Mouse (Mus musculus): ENCODE measurements around the gene Gm27027. TPM values are rescaled to one million over a fixed set of nuclear protein-coding genes. Genes with fewer than 3 reads are reported as not detected.
A peak's percentile ranks its signal among the peaks of the same experiment; 100 is the strongest.

The Gm27027 gene
- polyA plus RNA-seq (2012; rRNA removed), result not detected in 2 replicates

- 79% methylated on average over 6 of the region's 6 CpGs for WGBS
- H3K27ac ChIP-seq (ENCODE audit: insufficient read depth, low read depth, low read length), result peak within 1 kb of the TSS; percentile 30; the same call in 1 of the 2 replicates
- H3K27me3 ChIP-seq (replicated peaks; ENCODE audit: control insufficient read depth, insufficient read depth, low read length), result no peaks in the 10 kb centered on the region
- DNase-seq, result peak; percentile 27
- H3K4me3 ChIP-seq (ENCODE audit: insufficient read depth, low read depth, low read length), result no peak within 1 kb of the TSS
- TF ChIP-seq POLR2A (IDR thresholded peaks at IDR 0.05; ENCODE audit: low read depth, low read length), result no peak
- H3K4me1 ChIP-seq (ENCODE audit: control insufficient read depth, insufficient read depth, low read length), result peaks cover 2% of the 10 kb centered on the region; the same call in 1 of the 2 replicates
- peaks cover 5% of the 10 kb centered on the region; the same call in 1 of the 2 replicates for H3K36me3 ChIP-seq (ENCODE audit: control insufficient read depth, insufficient read depth, low read length)
Observed at GRCm38 (mm10) chr2:93996254-93996653, at the start of gene Gm27027. Gene Gm27027, minus strand, starts transcription at chr2:93996354.

GRCm38 (mm10) chr2:94045411-94046090 is 49.4 kb upstream of the Gm27027 start:
- Histone ChIP-seq H3K36me3 (ENCODE audit: control insufficient read depth, insufficient read depth, low read length) (no peaks in the 10 kb centered on the region), H3K27ac (ENCODE audit: insufficient read depth, low read depth, low read length) (no peak overlapping the region), H3K4me1 (ENCODE audit: control insufficient read depth, insufficient read depth, low read length) (no peaks in the 10 kb centered on the region; the same call in 1 of the 2 replicates), H3K4me3 (ENCODE audit: insufficient read depth, low read depth, low read length) (no peak overlapping the region), H3K27me3 (replicated peaks; ENCODE audit: control insufficient read depth, insufficient read depth, low read length) (no peaks in the 10 kb centered on the region)
- no peak for TF ChIP-seq CTCF (conservative IDR thresholded peaks at IDR 0.05; ENCODE audit: insufficient read depth, insufficient read length, low read depth, low read length)
- no peak for DNase-seq
- 55% methylated on average over 6 of the region's 6 CpGs for WGBS

- Histone ChIP-seq H3K36me3 (ENCODE audit: control insufficient read depth, insufficient read depth, low read length) (no peaks in the 10 kb centered on the region), H3K27ac (ENCODE audit: insufficient read depth, low read depth, low read length) (no peak overlapping the region), H3K4me1 (ENCODE audit: control insufficient read depth, insufficient read depth, low read length) (no peaks in the 10 kb centered on the region; the same call in 1 of the 2 replicates), H3K27me3 (replicated peaks; ENCODE audit: control insufficient read depth, insufficient read depth, low read length) (no peaks in the 10 kb centered on the region), H3K4me3 (ENCODE audit: insufficient read depth, low read depth, low read length) (no peak overlapping the region)
- WGBS, result 73% methylated on average over 2 of the region's 2 CpGs
- TF ChIP-seq POLR2A (IDR thresholded peaks at IDR 0.05; ENCODE audit: low read depth, low read length) (no peak), CTCF (conservative IDR thresholded peaks at IDR 0.05; ENCODE audit: insufficient read depth, insufficient read length, low read depth, low read length) (no peak)
- DNase-seq, result no peak
Observed at GRCm38 (mm10) chr2:94044174-94044573, 48.0 kb upstream of the Gm27027 start.

GRCm38 (mm10) chr2:94043662-94044061 is 47.5 kb upstream of the Gm27027 start:
- 54% methylated on average over 5 of the region's 5 CpGs for WGBS
- DNase-seq, result no peak
- H3K4me3 ChIP-seq (ENCODE audit: insufficient read depth, low read depth, low read length), result no peak overlapping the region
- no peaks in the 10 kb centered on the region; the same call in 1 of the 2 replicates for H3K4me1 ChIP-seq (ENCODE audit: control insufficient read depth, insufficient read depth, low read length)
- TF ChIP-seq CTCF (conservative IDR thresholded peaks at IDR 0.05; ENCODE audit: insufficient read depth, insufficient read length, low read depth, low read length) (no peak), POLR2A (IDR thresholded peaks at IDR 0.05; ENCODE audit: low read depth, low read length) (no peak)
- H3K27me3 ChIP-seq (replicated peaks; ENCODE audit: control insufficient read depth, insufficient read depth, low read length), result no peaks in the 10 kb centered on the region
- H3K27ac ChIP-seq (ENCODE audit: insufficient read depth, low read depth, low read length), result no peak overlapping the region
- H3K36me3 ChIP-seq (ENCODE audit: control insufficient read depth, insufficient read depth, low read length), result no peaks in the 10 kb centered on the region

GRCm38 (mm10) chr2:94042461-94042860 is 46.3 kb upstream of the Gm27027 start:
- Histone ChIP-seq H3K27me3 (replicated peaks; ENCODE audit: control insufficient read depth, insufficient read depth, low read length) (no peaks in the 10 kb centered on the region), H3K36me3 (ENCODE audit: control insufficient read depth, insufficient read depth, low read length) (no peaks in the 10 kb centered on the region), H3K4me1 (ENCODE audit: control insufficient read depth, insufficient read depth, low read length) (no peaks in the 10 kb centered on the region; the same call in 1 of the 2 replicates), H3K4me3 (ENCODE audit: insufficient read depth, low read depth, low read length) (no peak overlapping the region), H3K27ac (ENCODE audit: insufficient read depth, low read depth, low read length) (no peak overlapping the region)
- TF ChIP-seq POLR2A (IDR thresholded peaks at IDR 0.05; ENCODE audit: low read depth, low read length), result no peak
- TF ChIP-seq CTCF (conservative IDR thresholded peaks at IDR 0.05; ENCODE audit: insufficient read depth, insufficient read length, low read depth, low read length), result no peak
- DNase-seq, result peak; percentile 48
- 77% methylated on average over 3 of the region's 3 CpGs for WGBS

GRCm38 (mm10) chr2:94040391-94041125 is 44.4 kb upstream of the Gm27027 start:
- no peaks in the 10 kb centered on the region; the same call in 1 of the 2 replicates for H3K4me1 ChIP-seq (ENCODE audit: control insufficient read depth, insufficient read depth, low read length)
- TF ChIP-seq POLR2A (IDR thresholded peaks at IDR 0.05; ENCODE audit: low read depth, low read length) (no peak), CTCF (conservative IDR thresholded peaks at IDR 0.05; ENCODE audit: insufficient read depth, insufficient read length, low read depth, low read length) (no peak)
- H3K27me3 ChIP-seq (replicated peaks; ENCODE audit: control insufficient read depth, insufficient read depth, low read length), result no peaks in the 10 kb centered on the region
- H3K27ac ChIP-seq (ENCODE audit: insufficient read depth, low read depth, low read length), result no peak overlapping the region
- no peaks in the 10 kb centered on the region for H3K36me3 ChIP-seq (ENCODE audit: control insufficient read depth, insufficient read depth, low read length)
- 86% methylated on average over 5 of the region's 5 CpGs for WGBS
- no peak for DNase-seq
- H3K4me3 ChIP-seq (ENCODE audit: insufficient read depth, low read depth, low read length), result no peak overlapping the region
